Mouse (Mus musculus) adrenal gland, adult 2 months (tissue): ENCODE results near the gene Dgkd. TPM values are rescaled to one million over a fixed set of nuclear protein-coding genes. Genes with fewer than 3 reads are reported as not detected.
"Not testable (repeated sequence)": the region's sequence is repeated elsewhere in the genome, so short reads cannot be mapped to it uniquely, and the experiment has no call there.

Experiments used
- DNase-seq: peaks from one replicate; pipeline ENCODE4 v3.0.0; 2021
- long read RNA-seq: library from polyadenylated mRNA; stranded (forward); transcript quantifications from one replicate; pipeline ENCODE4 v2.0.0, GENCODE M21; 2021
- polyA plus RNA-seq: library from polyadenylated mRNA; depleted of rRNA; stranded (reverse); fragments of >200 nt; gene quantifications from 2 replicates; pipeline ENCODE4 v1.2.3, GENCODE M21; 2012; rRNA removed
- total RNA-seq, 2 experiments: library from RNA; stranded (reverse); gene quantifications; 2 replicates each; pipeline ENCODE4 v1.2.3; 2021

The Dgkd gene
- total RNA-seq (10 to 100 TPM; 49.1 to 66.7 TPM), polyA plus RNA-seq (15.2 and 16.7 TPM in 2 replicates)
- long read RNA-seq, full-length matches to known transcripts: 16 of 45 reads
- long read RNA-seq, partial matches to known transcripts: 26 of 45 reads
- long read RNA-seq, other reads (novel, unspliced or antisense): 3 of 45 reads

DNA sequence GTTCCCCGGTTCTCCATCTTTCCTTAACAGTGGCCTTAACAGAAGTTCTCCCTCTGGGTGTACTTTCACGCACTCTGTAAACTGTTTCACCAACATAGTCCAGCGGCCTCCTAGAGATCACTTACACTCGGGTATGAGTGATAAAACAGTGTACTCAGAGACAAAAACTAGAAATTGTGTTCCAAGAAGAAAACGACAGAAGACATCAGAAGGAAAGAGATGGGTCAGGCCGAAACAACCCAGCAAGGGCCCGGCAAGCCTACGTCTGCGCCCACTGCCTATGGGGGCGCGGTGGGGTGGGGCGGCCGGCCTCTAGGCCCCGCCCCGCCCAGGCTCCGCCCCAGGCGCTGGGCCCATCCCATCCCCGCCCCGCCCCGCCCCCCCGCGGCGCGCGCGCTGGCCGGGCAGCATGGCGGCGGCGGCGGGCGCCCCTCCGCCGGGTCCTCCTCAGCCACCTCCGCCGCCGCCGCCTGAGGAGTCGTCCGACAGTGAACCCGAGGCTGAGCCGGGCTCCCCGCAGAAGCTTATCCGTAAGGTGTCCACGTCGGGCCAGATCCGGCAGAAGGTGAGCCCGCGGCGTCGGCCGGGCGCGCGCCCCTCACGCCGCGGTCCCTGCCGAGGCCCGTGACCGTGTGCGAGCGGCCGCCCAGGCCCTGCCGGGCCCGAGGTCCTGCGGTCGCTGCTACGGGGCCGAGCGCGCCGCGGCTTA lies at the start of gene Dgkd:
Gene Dgkd (plus strand): TSS at position 396 of the 709 bp plus-strand sequence.
- peak; percentile 87 for DNase-seq

DNA sequence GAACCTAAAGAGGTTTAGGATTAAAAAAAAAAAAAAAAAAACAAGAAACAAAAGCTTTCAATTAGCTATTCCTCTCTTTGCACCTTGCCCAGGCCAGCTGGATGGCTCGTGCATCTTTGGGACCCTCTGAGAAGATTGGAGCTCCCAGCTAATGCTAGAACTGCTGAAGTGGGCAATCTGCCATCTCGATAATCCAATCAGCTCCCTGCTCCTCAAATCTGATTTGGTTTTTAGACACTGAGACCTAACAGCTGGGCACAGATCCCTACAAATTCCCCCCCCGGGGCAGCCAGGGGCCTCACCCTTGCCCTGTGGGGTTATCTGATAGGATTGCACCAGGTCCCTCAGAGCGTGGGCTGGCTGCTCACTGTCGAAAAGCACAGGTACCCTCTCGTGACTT lies 49.5 kb upstream of the Dgkd start, which contains the start of gene Sag:
Gene Sag (plus strand): TSS at position 105 of the 400 bp plus-strand sequence.
- no peak for DNase-seq

DNA sequence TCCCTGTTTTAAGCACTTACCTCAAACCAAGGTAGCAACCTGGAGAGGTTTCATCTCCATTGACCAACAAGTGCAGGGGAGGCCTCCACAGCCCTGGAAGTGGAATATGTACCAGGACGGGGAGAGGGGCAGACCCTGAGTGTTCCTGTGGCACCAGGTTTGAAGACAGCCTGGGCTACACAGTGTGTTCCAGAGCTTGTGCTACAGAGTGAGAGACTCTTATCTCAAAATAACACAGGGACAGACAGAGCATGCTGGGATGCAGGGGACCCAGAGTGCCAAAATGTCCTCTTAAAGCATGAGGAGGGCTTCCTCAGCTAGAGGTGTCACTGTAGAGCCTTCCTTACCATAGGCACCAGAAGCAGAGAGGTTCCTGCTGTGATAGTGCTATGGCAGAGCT lies 45.3 kb upstream of the Dgkd start:
- DNase-seq: no peak

DNA sequence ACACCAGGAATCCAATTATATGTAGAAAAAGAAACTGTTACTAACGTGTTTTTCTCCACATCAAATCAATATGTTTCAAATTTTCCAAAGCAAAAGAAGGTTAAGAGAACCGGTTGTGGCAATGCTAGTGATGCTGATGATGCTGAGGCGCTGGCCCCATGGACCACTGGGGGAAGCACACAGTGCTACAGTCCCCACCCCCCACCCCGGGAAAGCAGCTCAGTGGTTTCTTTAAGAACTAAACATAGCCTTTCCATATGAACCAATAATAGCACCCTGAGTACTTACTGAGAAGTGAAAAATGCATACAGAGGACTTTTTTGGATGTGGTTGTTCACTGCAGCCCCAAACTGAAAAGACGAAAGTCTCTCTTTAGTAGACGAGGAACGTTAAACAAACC lies 41.7 kb upstream of the Dgkd start:
- DNase-seq: no peak

DNA sequence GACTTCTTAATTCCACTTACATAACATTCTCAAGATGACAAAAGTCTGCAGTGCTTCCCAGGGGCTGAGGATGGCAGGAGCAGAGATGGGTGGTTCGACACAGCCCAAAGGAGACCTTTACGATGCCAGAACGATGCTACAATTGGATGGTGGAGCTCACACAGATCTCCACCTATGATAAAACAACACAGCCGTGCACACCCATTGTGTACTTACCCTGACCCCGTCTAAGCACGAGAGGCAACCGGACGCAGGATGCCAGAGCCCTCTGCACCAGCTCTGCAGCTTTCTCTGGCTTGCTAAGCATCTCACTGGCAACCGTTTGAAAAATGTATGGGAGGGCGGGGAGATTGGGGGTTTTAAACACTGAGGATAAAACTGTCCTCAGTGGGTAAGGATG lies 41.0 kb upstream of the Dgkd start:
- DNase-seq: no peak

DNA sequence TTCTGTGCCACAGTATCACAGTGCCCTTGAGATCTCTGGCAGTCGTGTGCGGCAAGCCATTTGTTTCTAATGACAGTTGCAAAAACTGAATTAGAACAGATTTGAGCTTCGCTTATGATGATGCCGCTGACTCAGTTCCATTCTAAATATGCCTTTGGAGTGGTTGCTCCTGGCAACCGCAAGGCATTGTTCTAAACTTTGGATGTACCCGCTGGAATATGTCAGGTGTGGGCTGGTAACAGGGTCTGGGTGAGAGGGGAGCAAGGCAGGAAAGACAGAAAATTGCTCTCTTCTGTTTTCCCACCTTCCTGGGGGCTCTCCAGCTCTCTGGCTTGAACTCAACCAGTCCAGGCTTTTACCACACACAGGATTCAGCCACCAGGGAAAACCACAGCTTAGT lies 39.9 kb upstream of the Dgkd start:
- DNase-seq: peak; percentile 43

DNA sequence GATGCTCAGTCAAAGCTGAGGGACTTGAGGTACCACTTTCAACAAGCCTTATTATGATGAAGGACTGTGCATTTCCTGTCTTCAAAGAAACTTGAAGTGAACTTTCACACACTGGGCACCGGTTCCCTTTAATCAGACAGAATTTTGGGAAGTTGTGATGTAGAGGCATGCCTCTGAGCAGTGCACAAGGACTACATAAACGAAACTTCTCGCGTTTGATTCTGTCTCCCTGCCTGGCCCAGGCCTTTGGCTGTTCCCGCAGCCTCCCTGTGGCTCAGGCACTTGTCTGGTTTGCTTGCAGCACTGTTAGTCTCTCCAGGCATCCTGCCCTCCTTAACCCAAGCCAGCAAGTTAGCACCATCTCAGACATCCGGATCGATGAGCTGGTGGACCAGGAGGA lies 39.4 kb upstream of the Dgkd start:
- DNase-seq: peak; percentile 10

DNA sequence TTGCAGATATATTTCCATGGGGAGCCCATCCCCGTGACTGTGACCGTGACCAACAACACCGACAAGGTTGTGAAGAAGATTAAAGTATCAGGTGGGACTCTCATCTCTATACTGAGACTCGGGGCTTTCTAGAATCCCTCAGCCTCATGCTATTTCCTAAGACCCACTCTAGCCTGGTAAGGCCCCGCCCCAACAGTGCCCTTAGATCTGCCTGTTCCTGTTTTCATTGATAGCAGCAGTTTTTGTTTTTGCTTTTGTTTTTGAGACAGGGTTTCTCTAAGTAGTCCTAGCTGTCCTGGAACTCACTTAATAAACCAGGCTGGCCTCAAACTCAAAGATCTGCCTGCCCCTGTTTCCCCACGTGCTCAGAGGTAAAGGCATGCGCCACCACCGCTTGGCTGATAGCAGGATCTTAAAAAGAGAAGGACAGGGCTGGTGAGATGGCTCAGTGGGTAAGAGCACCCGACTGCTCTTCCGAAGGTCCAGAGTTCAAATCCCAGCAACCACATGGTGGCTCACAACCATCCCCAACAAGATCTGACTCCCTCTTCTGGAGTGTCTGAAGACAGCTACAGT lies 28.6 kb upstream of the Dgkd start:
- no peak for DNase-seq

DNA sequence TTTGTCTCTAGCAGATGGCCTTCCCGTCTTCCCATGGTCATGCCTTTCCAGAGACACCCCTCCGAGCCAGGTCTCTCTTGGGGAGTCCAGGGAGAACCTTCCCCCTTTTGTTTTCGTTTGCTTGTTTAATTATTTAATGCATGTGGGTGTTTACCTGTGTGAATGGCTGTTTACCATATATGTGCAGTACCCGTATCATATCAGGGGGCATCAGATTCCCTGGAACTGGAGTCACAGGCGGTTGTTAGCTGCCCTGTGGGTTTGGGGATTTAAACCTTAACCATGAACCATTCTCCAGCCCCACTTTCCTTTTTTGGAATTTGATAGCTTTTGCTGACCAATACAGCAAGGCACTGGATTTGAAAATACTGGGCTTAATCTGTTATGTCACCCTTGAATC lies 27.8 kb upstream of the Dgkd start:
- no peak for DNase-seq

DNA sequence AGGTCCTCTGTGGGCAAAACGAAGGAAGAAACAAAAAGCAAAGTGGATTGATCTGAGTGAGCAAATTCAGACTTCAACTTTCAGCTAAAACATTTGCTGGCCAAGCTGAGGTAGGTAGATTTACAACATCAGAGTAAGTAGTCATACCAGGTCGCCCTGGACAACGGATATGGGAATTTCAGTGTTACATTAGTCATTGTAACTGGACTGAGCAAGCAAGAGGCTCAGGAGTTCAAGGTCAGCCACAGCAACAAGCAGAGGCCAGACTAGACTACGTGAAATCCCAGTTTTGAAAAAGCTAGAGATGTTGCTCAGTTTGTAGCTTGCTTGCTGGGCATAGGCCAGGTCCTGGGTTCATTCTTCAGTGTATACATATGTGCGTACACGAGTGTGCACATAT lies 27.1 kb upstream of the Dgkd start:
- DNase-seq: peak; percentile 77

DNA sequence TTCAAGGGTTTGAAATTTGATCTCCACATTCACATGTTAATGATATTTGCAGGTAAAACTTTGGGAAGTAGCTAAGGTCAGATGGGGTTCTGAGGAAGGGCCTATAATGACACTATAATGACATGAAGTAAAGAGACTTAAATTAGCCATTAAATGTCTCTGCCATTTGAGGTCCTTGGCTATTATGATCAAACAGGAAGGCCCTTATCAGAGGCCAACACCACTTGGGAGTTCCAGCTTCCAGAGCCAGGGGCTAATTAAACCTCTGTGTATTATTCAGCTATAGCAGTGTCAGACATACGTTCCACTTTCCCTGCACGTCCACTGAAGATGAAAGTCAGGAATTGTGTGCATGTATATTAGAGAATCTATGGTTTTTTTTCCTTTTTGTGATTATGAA lies 26.6 kb upstream of the Dgkd start:
- no peak for DNase-seq

DNA sequence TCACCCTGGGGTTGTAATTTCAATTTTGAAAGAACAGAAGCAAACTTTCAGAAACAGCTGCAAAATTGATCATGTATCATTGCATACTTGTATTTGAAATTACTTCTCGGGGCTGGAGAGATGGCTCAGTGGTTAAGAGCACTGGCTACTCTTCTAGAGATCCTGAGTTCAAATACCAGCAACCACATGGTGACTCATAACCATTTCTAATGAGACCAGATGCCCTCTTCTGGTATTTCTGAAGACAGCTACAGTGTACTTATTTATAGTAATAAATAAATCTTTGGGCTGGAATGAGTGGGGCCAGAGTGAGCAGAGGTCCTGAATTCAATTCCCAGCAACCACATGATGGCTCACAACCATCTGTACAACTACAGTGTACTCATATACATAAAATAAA lies 25.6 kb upstream of the Dgkd start:
- not testable (repeated sequence) for DNase-seq

DNA sequence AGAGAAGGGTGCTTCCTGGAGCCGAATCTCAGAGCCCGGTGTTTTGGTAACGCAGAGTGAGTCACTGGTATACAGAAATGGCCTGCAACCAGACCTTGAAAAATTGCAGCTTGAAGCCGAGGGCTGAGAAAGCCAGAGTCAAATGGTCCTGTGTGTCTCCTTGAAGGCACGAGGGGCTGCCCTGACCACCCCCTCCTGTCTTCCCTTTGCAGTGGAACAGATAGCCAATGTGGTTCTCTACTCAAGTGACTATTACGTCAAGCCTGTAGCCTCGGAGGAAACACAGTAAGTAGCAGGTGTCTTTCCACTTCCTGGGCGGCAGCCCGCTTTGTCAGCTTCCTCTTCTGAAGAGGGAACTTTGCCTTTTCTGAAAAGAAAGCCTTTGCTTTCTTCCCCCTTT lies 24.9 kb upstream of the Dgkd start:
- DNase-seq: peak; percentile 68

DNA sequence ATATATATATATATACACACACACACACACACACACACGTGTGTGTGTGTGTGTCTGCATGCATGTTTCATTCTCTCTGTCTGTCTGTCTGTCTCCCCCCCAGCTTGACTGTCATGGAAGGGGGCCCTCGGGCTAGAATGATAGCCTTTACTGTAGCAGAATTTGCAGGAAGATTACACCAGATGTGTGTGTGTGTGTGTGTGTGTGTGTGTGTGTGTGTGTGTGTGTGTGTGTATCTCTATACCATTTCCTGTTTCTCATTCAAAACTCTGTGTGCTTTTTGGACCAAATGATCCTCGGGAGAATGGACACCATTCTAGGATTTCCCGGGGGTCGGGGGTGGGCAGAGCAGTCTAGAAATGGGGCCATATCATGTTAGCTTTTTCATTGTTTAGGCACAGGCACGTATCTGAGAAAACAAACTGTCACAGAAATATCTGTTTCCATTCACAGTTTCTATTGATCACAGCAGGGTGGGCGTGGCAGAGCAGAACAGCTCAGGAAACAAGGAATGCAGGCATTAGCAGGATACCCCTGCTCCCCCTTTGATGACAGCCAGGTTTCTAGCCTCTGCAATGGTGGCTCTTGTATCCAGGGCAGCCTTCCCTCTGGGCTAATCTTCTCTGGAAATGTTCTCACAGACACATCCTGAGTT lies 24.0 kb upstream of the Dgkd start:
- no peak for DNase-seq

DNA sequence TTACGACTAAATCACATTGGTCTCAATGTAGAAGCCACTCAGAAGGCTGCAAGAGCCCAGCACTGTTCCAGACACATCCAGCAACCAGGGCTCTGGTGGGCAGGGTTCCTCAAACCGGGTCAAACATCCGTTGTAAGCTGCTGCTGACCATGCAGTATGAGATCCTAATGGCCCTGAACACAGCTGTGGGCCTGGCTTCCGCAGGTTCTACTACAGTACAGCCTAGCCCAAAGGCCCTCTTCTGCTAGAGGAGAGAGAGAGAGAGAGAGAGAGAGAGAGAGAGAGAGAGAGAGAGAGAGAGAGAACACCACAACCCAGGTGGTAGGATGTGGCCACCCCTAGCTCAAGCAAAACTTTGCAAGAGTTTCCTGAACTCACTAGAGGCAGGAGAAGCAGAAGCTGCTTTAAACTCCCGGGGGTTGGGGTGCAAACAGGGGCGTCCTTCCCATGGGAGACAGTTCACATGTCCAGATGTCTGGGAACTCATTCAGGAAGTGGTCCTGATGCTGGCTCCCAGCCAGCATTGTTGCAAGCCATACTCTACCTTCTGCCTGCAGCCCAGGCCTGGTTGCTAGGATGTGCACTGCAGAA lies 23.4 kb upstream of the Dgkd start:
- no peak for DNase-seq

DNA sequence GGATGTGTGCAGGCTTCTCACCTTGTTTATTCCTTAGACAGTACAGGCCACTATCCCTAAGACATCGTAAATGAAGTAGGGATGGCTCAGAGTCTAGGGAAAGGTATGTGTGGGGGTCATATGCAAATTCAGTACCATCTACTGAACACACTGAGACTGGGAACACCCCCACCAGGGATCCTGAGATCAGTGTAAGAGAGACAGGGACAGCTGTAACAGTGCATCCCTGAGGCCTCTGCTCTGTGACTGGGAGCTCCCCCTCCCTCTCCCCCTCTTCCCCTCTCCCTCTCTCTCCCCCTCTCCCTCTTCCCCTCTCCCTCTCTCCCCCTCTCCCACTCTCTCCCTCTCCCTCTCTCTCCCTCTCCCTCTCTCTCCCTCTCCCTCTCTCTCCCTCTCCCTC lies 16.6 kb upstream of the Dgkd start:
- DNase-seq: no peak

DNA sequence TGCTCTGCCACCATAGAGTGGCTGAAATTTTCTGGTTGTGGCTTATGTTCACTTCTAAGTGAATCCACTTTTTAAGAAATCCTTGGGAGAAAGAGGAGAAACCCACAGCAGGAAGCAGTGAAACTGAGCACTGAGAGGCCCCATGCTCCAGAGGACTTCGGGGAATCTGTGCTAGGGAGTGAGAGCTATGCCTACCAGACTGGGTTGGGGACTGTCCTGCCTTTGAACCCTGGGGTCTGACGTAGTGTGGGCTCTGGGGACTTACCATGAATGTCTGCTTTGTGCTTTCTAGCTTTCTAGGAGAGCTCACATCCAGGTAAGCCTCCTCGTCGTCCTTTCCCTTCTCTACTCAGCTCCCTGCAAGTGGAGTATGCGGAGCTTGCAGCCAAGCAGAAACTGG lies 16.1 kb upstream of the Dgkd start:
- no peak for DNase-seq

DNA sequence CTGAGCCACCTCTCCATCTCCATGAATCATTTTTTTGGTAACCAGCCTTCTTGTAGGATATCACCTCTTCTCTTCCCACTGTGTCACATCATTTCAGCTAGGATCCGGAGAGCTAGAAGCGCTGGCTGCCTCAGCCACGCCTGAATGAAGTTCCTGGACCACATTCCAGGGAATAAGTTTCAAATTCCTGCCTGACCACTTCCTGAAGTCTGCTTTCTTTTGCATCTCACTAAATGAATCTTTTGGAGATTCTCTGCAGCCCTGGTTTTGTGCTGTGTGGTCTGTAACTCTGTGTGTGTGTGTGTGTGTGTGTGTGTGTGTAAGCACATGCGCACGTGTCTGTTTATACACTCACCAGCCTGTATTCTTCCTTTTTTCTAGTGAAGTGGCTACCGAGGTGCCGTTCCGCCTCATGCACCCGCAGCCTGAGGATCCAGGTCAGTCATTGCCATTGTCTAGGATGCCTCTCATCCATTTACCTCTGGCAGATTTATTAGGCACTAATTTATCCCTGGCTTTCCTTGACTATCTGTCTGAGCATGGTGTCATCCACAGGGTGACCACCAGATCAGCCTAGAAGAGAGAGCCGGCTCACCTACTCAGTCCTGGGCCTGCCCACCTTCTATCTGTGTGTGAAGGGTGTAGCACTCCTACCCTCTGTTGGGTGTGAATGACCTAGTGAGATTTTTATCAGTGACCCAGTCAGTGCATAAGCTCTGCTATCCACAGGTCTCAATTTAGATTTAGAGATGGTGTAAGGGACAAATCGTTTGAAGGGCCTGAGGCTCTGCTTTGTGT lies 12.5 kb upstream of the Dgkd start:
- no peak for DNase-seq

DNA sequence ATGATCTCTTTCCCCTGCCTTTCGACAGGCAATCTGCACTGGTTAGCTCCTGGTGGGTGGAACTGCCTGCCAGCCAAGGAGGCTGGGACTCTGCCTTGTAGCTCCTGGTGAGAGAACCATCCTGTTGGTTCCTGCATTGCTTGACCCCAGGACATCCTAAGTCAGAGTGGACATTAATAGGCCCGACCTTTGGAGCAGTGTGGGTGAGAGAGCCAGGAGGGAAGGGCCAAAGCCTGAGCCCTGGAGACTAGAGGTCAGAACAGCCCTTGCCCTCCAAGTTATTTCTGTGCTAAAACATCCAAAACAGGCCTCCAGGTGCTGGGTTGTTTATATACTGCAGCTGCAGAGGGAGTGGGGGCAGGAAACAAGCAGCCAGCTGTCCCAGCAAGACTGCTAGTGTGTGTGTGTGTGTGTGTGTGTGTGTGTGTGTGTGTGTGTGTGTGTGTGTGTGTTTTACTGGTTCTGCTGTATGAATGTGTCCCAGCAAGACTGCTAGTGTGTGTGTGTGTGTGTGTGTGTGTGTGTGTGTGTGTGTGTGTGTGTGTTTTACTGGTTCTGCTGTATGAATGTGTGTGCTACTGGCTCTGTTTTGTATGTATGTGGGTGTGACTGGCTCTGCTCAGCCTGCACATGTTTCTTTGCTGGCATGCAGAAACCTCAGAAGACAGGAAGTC lies 6.1 kb upstream of the Dgkd start:
- DNase-seq: peak; percentile 43

DNA sequence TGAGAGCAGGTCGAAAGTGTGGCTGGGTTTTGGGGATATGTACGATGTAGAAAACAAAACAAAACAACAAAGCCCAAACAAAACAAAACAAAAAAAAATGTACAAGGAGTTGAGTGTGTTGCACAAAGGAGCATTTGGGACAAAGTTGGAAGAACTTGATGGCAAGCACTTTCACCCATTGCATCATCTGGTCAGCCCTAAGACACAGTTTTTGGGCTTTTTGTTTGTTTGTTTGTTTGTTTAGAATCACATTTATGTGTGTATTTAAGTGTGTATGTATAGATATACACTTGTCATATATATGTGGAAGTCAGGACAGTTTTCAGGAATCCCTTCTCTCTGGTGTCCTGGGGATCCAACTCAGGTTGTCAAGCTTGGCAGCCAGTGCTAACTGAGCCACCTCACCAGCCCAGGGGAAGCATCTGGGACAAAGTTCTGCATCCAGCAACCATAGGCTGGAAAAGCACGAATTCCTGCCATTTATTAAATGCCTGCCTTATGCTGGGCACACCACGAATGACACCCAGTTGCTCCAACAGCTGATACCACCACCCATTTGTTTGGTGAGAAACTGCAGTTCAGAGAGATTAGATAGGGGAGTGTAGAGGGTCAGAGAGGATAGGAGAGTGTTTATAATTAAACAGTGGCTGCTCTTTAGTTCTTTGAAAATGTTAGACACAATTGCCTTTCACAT lies 5.5 kb upstream of the Dgkd start:
- no peak for DNase-seq
